Mouse (Mus musculus) telencephalon, adult 2 months (tissue): Measurements from ENCODE around the gene Cetn4.

ENCODE experiments used
- DNase-seq: peaks from one replicate; pipeline ENCODE4 v3.0.0-alpha.2; 2011; ENCODE audit warnings: low read depth, low spot score

Cetn4 gene

DNA sequence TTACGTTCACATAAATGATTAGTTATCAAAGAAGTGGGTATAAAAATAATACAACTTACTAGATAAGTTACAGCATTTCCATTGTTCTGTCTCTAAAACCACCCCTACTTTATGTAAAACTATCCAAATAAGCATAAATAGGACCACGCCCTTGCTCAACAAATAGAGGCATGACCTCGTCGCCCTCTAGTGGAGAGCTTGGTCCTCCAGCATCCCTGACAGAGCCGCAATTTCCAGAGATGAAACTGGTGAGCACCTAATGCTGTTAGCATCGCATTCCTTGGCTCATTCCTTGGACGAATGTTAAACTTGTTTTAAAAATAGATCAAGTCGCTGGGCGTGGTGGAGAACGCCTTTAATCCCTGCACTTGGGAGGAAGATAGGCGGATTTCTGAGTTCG is 9.8 kb downstream of the Cetn4 start:
- no peak for DNase-seq

GRCm38 (mm10) chr3:37299470-37299869 is 13.0 kb downstream of the Cetn4 start:
- no peak for DNase-seq

DNA sequence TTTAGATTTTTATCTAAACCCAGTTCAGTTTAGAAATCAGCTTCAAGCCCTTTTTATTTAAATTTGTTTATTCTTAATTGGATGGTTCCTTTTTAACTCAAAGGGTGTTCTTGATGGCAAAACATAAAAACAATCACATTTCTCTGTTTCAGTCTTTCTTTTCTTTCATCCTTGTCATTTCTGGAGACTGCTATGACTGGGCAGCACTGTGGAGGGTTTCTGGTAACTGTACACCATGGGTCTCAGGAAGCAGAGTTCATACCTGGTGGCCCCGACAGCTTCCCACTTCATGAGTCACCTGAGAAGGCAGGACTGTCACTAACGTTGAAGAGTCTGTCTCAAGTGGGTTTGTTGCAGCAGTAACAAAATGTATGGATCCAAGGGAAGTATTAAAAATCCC is 19.9 kb downstream of the Cetn4 start:
- DNase-seq, result no peak

- peak; percentile 6 for DNase-seq
Observed at GRCm38 (mm10) chr3:37291929-37292328, 20.6 kb downstream of the Cetn4 start.

DNA sequence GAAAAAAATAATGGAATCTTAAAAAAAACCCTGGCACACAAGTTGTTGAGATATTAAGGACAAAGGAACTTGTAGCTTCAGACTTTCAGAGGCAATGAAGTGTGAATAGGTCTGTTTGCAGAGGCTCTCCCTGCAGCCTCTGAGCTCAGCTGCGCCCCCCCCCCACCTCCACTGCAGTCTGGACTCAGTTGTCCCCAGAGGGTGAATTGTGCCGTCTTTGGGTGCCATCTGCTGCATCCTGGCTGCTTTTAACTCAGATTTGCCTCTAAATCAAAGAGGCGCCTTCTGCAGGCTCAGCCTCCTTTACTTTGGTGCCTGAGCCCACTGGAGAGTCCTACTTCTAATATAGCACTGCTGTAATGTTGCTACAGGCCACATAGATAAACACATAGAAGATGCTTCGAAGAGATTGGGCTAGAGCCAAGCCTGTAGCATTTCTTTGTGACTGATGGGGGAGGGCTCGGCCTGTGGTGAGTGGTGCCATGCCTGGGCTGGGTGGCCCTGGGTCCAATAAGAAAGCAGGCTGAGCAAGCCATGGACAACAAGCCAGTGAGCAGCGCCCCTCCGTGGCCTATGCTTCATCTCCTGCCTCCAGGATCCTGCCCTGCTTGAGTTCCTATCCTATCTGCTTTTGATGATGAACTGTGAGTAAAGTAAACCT is 21.5 kb downstream of the Cetn4 start:
- peak; percentile 6 for DNase-seq

- DNase-seq, result no peak
Observed at GRCm38 (mm10) chr3:37289237-37289636, 23.3 kb downstream of the Cetn4 start.

GRCm38 (mm10) chr3:37283234-37283633 is 29.3 kb downstream of the Cetn4 start:
- no peak for DNase-seq

DNA sequence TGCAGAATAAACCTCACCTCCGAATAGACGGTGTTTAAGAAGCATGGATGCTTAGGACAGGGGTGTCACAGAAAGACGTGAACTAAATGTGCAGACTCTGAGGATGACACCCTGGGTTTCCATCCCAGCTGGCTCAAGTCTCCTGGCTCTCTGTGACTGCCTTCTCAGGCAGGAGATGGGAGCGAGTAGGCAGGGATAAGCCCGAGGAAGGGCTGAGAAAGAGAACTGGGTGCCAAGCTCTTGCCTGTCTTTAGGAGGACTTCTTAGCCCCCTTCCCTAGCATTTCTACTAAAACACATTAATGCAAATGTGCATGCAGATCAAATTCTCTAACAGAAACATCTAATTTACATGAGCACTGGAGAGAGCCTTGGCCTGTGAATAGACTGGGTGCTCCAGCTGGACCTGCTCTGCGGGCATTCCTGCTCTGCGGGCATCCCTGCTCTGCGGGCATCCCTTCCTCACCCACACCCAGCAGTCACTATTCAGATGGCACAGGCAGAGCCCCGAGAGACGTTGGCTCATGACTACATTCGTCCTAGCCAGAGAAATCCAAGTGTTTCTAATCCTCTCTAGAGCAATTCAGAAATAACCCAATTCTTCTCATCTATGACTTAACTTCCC is 30.1 kb downstream of the Cetn4 start:
- no peak for DNase-seq

DNA sequence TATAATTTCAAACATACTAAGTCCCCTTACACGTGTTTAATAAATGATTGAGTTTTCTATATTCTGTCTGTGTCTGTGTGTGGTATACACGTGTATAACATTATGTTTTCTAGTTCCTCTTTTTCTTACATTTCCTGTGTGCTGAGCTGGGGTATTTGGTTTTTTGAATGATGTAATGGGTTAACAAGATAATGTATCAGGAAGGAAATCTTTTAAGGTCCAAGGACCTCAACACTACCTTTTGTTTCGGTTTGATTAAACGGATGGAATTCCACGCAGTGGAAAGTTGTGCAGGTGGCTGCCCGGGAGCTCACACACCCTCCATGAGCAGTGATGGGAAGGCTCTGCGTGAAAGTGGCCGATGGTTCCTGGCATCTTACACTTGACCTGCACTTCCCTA is 31.6 kb downstream of the Cetn4 start:
- no peak for DNase-seq

DNA sequence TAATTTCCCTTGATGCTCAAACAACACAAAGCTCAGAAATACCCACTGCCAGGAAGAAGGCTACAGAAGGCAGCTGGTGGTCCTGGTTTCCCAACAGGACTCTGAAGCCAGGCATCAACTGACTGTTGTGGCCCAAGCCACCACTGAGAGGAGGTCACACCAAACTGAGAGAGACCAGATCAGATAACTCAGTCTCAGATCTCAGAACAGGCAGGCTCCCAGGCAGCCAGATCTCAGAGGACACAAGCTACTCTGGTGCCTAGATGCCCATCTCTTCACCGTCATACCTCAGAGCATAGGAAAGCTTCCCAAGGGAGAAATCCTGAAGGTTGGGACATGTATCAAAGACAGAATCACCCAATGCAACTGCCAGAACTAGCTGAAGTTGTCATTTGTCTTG is 32.3 kb downstream of the Cetn4 start:
- DNase-seq, result no peak

GRCm38 (mm10) chr3:37274661-37275060 is 37.8 kb downstream of the Cetn4 start:
- no peak for DNase-seq

DNA sequence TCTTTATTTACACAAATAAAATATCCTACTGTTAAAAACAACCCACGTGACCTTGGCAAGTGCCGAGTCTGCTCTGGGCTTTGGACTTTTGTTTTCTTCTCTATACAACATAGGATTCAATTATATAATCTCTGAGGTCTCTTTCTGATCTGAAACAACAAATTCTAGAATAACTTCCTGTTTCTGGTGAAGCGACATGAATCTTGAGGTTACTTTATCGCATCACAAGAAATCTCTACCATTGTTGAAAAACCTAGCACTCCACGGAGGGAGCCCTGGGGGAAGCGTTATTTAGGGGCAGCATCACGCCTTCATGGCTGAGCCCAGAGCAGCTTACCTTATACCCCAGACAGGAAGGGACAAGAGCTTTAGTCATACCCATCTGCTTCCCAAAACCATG is 39.4 kb downstream of the Cetn4 start:
- DNase-seq, result no peak

- no peak for DNase-seq
Observed at GRCm38 (mm10) chr3:37271209-37271608, 41.3 kb downstream of the Cetn4 start.

DNA sequence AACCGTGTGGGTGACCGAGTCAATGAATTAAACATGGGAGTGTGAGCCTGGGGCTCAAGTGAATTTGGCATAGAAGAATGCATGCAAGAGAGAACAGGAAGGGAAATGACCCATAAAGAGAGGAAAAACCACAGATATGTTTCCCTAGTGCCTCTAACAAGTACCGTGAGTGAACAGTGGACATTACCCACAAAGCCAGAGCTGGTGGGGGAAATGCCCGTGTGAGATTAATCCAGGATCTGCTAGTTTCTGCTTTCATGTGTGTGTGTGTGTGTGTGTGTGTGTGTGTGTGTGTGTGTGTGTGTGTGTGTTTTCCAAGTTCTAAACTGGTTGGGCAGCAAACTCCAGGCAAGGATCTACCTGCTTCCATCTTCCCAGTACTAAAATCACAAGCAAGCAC is 42.6 kb downstream of the Cetn4 start:
- no peak for DNase-seq

- no peak for DNase-seq
Observed at GRCm38 (mm10) chr3:37268338-37268737, 44.2 kb downstream of the Cetn4 start.

DNA sequence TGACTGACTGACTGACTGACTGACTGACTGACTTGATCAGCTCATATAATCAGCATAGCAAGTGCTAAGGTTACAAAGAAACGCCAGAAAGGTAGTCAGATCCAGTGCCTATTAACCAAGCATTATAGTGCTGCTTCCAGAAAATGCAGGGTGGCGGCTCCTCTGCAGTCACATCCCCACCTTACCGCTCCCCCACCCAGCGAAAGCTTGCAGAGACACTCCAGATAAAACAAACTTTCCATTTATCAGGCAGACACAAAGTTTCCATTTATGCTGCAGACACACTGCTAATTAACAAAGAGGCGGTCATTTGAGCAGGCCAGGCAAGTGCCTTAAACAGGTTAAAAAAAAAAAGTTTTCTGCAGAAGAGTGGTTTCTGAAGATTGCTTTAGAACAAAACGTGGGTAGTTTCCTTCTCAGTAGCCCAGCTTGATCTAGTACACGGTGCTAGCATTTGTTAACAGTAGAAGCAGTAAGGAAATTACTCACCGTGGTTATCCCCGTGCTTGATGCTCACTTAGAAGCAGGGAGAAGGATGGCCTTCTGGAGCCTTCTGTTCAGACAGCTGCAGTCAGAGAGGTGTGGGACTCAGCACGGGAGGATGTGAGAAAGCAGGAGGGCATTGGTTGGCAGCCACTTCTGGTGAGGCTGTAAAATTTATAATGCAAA is 53.0 kb downstream of the Cetn4 start:
- peak; percentile 83 for DNase-seq

- DNase-seq, result no peak
Observed at GRCm38 (mm10) chr3:37257776-37258175, 54.7 kb downstream of the Cetn4 start.
